Mouse (Mus musculus): ENCODE measurements around the gene Elmod1. TPM values are rescaled to one million over a fixed set of nuclear protein-coding genes. Genes with fewer than 3 reads are reported as not detected.

Elmod1 gene
- polyA plus RNA-seq, 1 experiment = not detected

- Histone ChIP-seq H3K27ac (ENCODE audit: insufficient read depth, low read depth, low read length) (no peak overlapping the region), H3K4me3 (ENCODE audit: insufficient read depth, low read depth, low read length) (no peak overlapping the region), H3K4me1 (ENCODE audit: control insufficient read depth, insufficient read depth, low read length) (no peaks in the 10 kb centered on the region)
- TF ChIP-seq POLR2A (IDR thresholded peaks at IDR 0.05; ENCODE audit: insufficient read depth, low read depth, low read length) = no peak
- no peak for TF ChIP-seq CTCF (IDR thresholded peaks at IDR 0.05; ENCODE audit: insufficient read depth, low read depth, low read length)
- 82% methylated on average over 7 of the region's 7 CpGs for WGBS
Observed at GRCm38 (mm10) chr9:53895827-53896226, 79.3 kb downstream of the Elmod1 start.

GRCm38 (mm10) chr9:53890075-53890474, 85.0 kb downstream of the Elmod1 start:
- Histone ChIP-seq H3K27ac (ENCODE audit: insufficient read depth, low read depth, low read length) (no peak overlapping the region), H3K4me1 (ENCODE audit: control insufficient read depth, insufficient read depth, low read length) (no peaks in the 10 kb centered on the region), H3K4me3 (ENCODE audit: insufficient read depth, low read depth, low read length) (no peak overlapping the region)
- no peak for TF ChIP-seq CTCF (IDR thresholded peaks at IDR 0.05; ENCODE audit: insufficient read depth, low read depth, low read length)
- no peak for TF ChIP-seq POLR2A (IDR thresholded peaks at IDR 0.05; ENCODE audit: insufficient read depth, low read depth, low read length)
- 6% methylated on average over 1 of the region's 1 CpGs for WGBS

- Histone ChIP-seq H3K4me3 (ENCODE audit: insufficient read depth, low read depth, low read length) (no peak overlapping the region), H3K27ac (ENCODE audit: insufficient read depth, low read depth, low read length) (no peak overlapping the region), H3K4me1 (ENCODE audit: control insufficient read depth, insufficient read depth, low read length) (no peaks in the 10 kb centered on the region)
- TF ChIP-seq POLR2A (IDR thresholded peaks at IDR 0.05; ENCODE audit: insufficient read depth, low read depth, low read length) (no peak), CTCF (IDR thresholded peaks at IDR 0.05; ENCODE audit: insufficient read depth, low read depth, low read length) (no peak)
- WGBS = 89% methylated on average over 23 of the region's 23 CpGs
Observed at GRCm38 (mm10) chr9:53883588-53884280, 91.4 kb downstream of the Elmod1 start.

- Histone ChIP-seq H3K4me1 (ENCODE audit: control insufficient read depth, insufficient read depth, low read length) (no peaks in the 10 kb centered on the region), H3K4me3 (ENCODE audit: insufficient read depth, low read depth, low read length) (no peak overlapping the region), H3K27ac (ENCODE audit: insufficient read depth, low read depth, low read length) (no peak overlapping the region)
- 41% methylated on average over 2 of the region's 2 CpGs for WGBS
- TF ChIP-seq POLR2A (IDR thresholded peaks at IDR 0.05; ENCODE audit: insufficient read depth, low read depth, low read length) = no peak
- no peak for TF ChIP-seq CTCF (IDR thresholded peaks at IDR 0.05; ENCODE audit: insufficient read depth, low read depth, low read length)
Observed at GRCm38 (mm10) chr9:53877423-53877822, 97.7 kb downstream of the Elmod1 start.

- no peak for TF ChIP-seq POLR2A (IDR thresholded peaks at IDR 0.05; ENCODE audit: insufficient read depth, low read depth, low read length)
- no peak for TF ChIP-seq CTCF (IDR thresholded peaks at IDR 0.05; ENCODE audit: insufficient read depth, low read depth, low read length)
- no peak overlapping the region for H3K4me3 ChIP-seq (ENCODE audit: insufficient read depth, low read depth, low read length)
- H3K27ac ChIP-seq (ENCODE audit: insufficient read depth, low read depth, low read length) = no peak overlapping the region
- 80% methylated on average over 8 of the region's 8 CpGs for WGBS
- H3K4me1 ChIP-seq (ENCODE audit: control insufficient read depth, insufficient read depth, low read length) = no peaks in the 10 kb centered on the region
Observed at GRCm38 (mm10) chr9:53873239-53873638, 101.9 kb downstream of the Elmod1 start.

Other genes with a start within 250 kb of the Elmod1 start
- not detected in 2 replicates for gene Slc35f2, start 203.8 kb downstream of the Elmod1 start, polyA plus RNA-seq (2012; ENCODE audit: insufficient read depth, insufficient read length, low replicate concordance, missing spikeins)
- not detected in 2 replicates for gene Sln, start 125.1 kb downstream of the Elmod1 start, polyA plus RNA-seq (2012; ENCODE audit: insufficient read depth, insufficient read length, low replicate concordance, missing spikeins)
- gene Tnfaip8l3, start 93.1 kb upstream of the Elmod1 start, polyA plus RNA-seq (2012; ENCODE audit: insufficient read depth, insufficient read length, low replicate concordance, missing spikeins) = not detected in 2 replicates